Mouse (Mus musculus) lung, adult 2 months (tissue): ENCODE measurements at regions not wholly inside any gene's neighbourhood (a gene's known extent, or its start where the extent isn't known, plus 50 kb on each side); places are given as distances from the start of the nearest gene placed in this dataset.

Experiments used
- CTCF ChIP-seq: fragments of 200-500 bp; IDR thresholded peaks from 2 replicates; pipeline ENCODE4 v1.5.1; 2011; ENCODE audit warnings: mild to moderate bottlenecking, low read length, control low read depth; ENCODE audit not compliant: insufficient read depth
- POLR2A ChIP-seq: fragments of 200-500 bp; IDR thresholded peaks from 2 replicates; pipeline ENCODE4 v1.6.1; 2011; ENCODE audit warnings: low read depth, mild to moderate bottlenecking, control low read depth, low read length, borderline replicate concordance; ENCODE audit errors: extremely low read depth

GRCm38 (mm10) chr12:9487674-9488413 lies 82.1 kb upstream of the Osr1 start:
- TF ChIP-seq POLR2A (no peak), CTCF (no peak)
